Comparison of ENCODE assay signal across 8 mouse cellular contexts in the genomic region with DNA sequence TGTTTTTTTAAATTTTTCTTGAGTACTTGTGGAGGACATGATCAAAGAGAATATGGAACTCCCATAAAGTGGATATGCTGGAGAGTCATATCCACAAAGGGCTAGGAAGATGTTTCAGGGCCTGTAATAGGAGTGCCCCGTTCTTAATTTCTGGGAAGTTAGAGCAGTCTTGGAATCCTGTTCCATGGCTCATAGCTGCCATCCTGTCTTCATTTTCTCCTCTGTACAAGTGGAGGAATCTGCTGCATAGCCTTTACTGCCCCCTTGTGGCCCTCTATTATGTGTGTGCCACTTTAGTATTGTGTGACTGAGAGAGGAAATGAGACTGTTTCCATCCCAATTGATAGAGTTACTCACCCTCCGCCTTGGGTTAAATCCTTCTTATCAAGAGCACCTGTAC.
A peak's percentile ranks its signal among the peaks of the same experiment; 100 is the strongest.
DNase-seq lines count a peak whose midpoint lies in the region; ATAC-seq and TF ChIP-seq lines count a peak whose summit lies in the region.

No protein-coding gene starts in this region.

- H3K4me3 ChIP-seq in liver, adult 2 months (ENCODE audit: insufficient read depth, low read depth, low read length), result no peak overlapping the region
- H3K4me3 ChIP-seq in liver, embryonic 11.5 days (ENCODE audit: low read depth, low read length), result no peak overlapping the region
- H3K4me3 ChIP-seq in forebrain, embryonic 13.5 days, result no peak overlapping the region
- H3K4me3 ChIP-seq in kidney, postnatal 0 days (replicated peaks; ENCODE audit: low read depth, low read length), result no peak overlapping the region
- H3K4me3 ChIP-seq in liver, embryonic 13.5 days (replicated peaks), result no peak overlapping the region

- H3K27ac ChIP-seq in liver, adult 2 months (replicated peaks; ENCODE audit: insufficient read depth, low read depth, low read length), result no peak overlapping the region
- H3K27ac ChIP-seq in liver, embryonic 11.5 days (ENCODE audit: low read depth, low read length), result no peak overlapping the region
- no peak overlapping the region for H3K27ac ChIP-seq in forebrain, embryonic 13.5 days
- H3K27ac ChIP-seq in kidney, postnatal 0 days, result no peak overlapping the region
- H3K27ac ChIP-seq in liver, embryonic 13.5 days, result no peak overlapping the region

- peak; percentile 33 for DNase-seq in liver, adult 2 months (ENCODE audit: extremely low read depth, low read depth, low spot score)
- DNase-seq in liver, embryonic 11.5 days (ENCODE audit: low spot score), result no peak
- DNase-seq in brain, adult 2 months (ENCODE audit: low read depth, low spot score), result peak; percentile 80
- peak; percentile 89 for DNase-seq in kidney, postnatal 0 days (ENCODE audit: low spot score)
- DNase-seq in liver, embryonic 13.5 days, result peak; percentile 11
- peak; percentile 14 for DNase-seq in ovary, postnatal 36 days (ENCODE audit: low spot score)
- peak; percentile 40 to 50 for DNase-seq in urinary bladder, postnatal 36 days (ENCODE audit: low spot score in 2 of 2)

- no peak for ATAC-seq in liver, embryonic 11.5 days (replicated peaks; ENCODE audit: low FRiP score)
- ATAC-seq in forebrain, embryonic 13.5 days, result 0 out of 2 replicates have a peak, but pooled peaks have one; percentile 43
- ATAC-seq in kidney, postnatal 0 days (replicated peaks; ENCODE audit: low FRiP score, low read depth), result no peak
- ATAC-seq in liver, embryonic 13.5 days (ENCODE audit: low read depth), result no peak

- no peaks in the 10 kb centered on the region for H3K9me3 ChIP-seq in liver, embryonic 11.5 days (ENCODE audit: control insufficient read depth, low read length)
- no peaks in the 10 kb centered on the region for H3K9me3 ChIP-seq in forebrain, embryonic 13.5 days (replicated peaks)
- H3K9me3 ChIP-seq in kidney, postnatal 0 days (replicated peaks; ENCODE audit: low read length), result no peaks in the 10 kb centered on the region
- no peaks in the 10 kb centered on the region for H3K9me3 ChIP-seq in liver, embryonic 13.5 days (replicated peaks)

- no peak overlapping the region for H3K4me2 ChIP-seq in liver, embryonic 11.5 days
- H3K4me2 ChIP-seq in forebrain, embryonic 13.5 days, result no peak overlapping the region
- H3K4me2 ChIP-seq in kidney, postnatal 0 days (ENCODE audit: low read length), result no peak overlapping the region
- no peak overlapping the region for H3K4me2 ChIP-seq in liver, embryonic 13.5 days

- no peak for TF ChIP-seq POLR2A in liver, adult 2 months (IDR thresholded peaks at IDR 0.05; ENCODE audit: extremely low read depth, insufficient read depth, low read length)

- H3K4me1 ChIP-seq in liver, adult 2 months (ENCODE audit: control insufficient read depth, insufficient read depth, low read length), result no peaks in the 10 kb centered on the region
- H3K4me1 ChIP-seq in liver, embryonic 11.5 days (replicated peaks; ENCODE audit: control insufficient read depth, insufficient read depth, low read length), result no peaks in the 10 kb centered on the region
- no peaks in the 10 kb centered on the region for H3K4me1 ChIP-seq in forebrain, embryonic 13.5 days
- no peaks in the 10 kb centered on the region for H3K4me1 ChIP-seq in kidney, postnatal 0 days (replicated peaks; ENCODE audit: insufficient read depth, low read length)
- H3K4me1 ChIP-seq in liver, embryonic 13.5 days (replicated peaks), result no peaks in the 10 kb centered on the region

- H3K79me2 ChIP-seq in liver, adult 2 months (ENCODE audit: control insufficient read depth, insufficient read depth, low read length), result no peaks in the 10 kb centered on the region

- H3K27me3 ChIP-seq in liver, adult 2 months (ENCODE audit: control insufficient read depth, insufficient read depth, low read length), result no peaks in the 10 kb centered on the region
- no peaks in the 10 kb centered on the region for H3K27me3 ChIP-seq in liver, embryonic 11.5 days (replicated peaks; ENCODE audit: control insufficient read depth, insufficient read depth, low read length)
- no peaks in the 10 kb centered on the region for H3K27me3 ChIP-seq in forebrain, embryonic 13.5 days
- no peaks in the 10 kb centered on the region for H3K27me3 ChIP-seq in kidney, postnatal 0 days (ENCODE audit: insufficient read depth, low read length)
- no peaks in the 10 kb centered on the region for H3K27me3 ChIP-seq in liver, embryonic 13.5 days

- WGBS in liver, adult 2 months, result 36% methylated on average over 2 of the region's 2 CpGs
- WGBS in liver, embryonic 11.5 days, result 29% methylated on average over 2 of the region's 2 CpGs
- 34% methylated on average over 2 of the region's 2 CpGs for WGBS in forebrain, embryonic 13.5 days
- 32% methylated on average over 2 of the region's 2 CpGs for WGBS in kidney, postnatal 0 days
- 15% methylated on average over 2 of the region's 2 CpGs for WGBS in liver, embryonic 13.5 days (ENCODE audit: insufficient replicate concordance)

- no peak overlapping the region for H3K9ac ChIP-seq in liver, adult 2 months (ENCODE audit: low read depth, low read length)
- H3K9ac ChIP-seq in liver, embryonic 11.5 days (ENCODE audit: low read depth, low read length), result no peak overlapping the region
- H3K9ac ChIP-seq in forebrain, embryonic 13.5 days, result no peak overlapping the region
- no peak overlapping the region for H3K9ac ChIP-seq in kidney, postnatal 0 days (ENCODE audit: low read depth, low read length)
- no peak overlapping the region for H3K9ac ChIP-seq in liver, embryonic 13.5 days

- TF ChIP-seq CTCF in liver, adult 2 months (IDR thresholded peaks at IDR 0.05; ENCODE audit: low read depth, low read length), result peak; percentile 20; the same call in 1 of the 2 replicates
- peak; percentile 92 for TF ChIP-seq CTCF in kidney, postnatal 0 days (IDR thresholded peaks at IDR 0.05; ENCODE audit: low read depth)

- no peaks in the 10 kb centered on the region for H3K36me3 ChIP-seq in liver, adult 2 months (ENCODE audit: control insufficient read depth, insufficient read depth, low read length)
- no peaks in the 10 kb centered on the region for H3K36me3 ChIP-seq in liver, embryonic 11.5 days (ENCODE audit: control insufficient read depth, insufficient read depth, low read length)
- H3K36me3 ChIP-seq in forebrain, embryonic 13.5 days (ENCODE audit: poor library complexity, severe bottlenecking), result no peaks in the 10 kb centered on the region
- H3K36me3 ChIP-seq in kidney, postnatal 0 days (ENCODE audit: insufficient read depth, low read length), result no peaks in the 10 kb centered on the region
- no peaks in the 10 kb centered on the region for H3K36me3 ChIP-seq in liver, embryonic 13.5 days
